Mouse (Mus musculus) 416B (cell line): ENCODE results near the gene Tmem147.
"Not testable (repeated sequence)": the region's sequence is repeated elsewhere in the genome, so short reads cannot be mapped to it uniquely, and the experiment has no call there.

ENCODE experiments used
- DNase-seq: peaks from one replicate; pipeline ENCODE4 v3.0.0; 2011; ENCODE audit warnings: low read depth

Tmem147 gene

GRCm38 (mm10) chr7:30729396-30730063, at the start of gene Tmem147:
TSS of gene Tmem147 (minus strand) at chr7:30729540.
- DNase-seq, result peak; percentile 99

DNA sequence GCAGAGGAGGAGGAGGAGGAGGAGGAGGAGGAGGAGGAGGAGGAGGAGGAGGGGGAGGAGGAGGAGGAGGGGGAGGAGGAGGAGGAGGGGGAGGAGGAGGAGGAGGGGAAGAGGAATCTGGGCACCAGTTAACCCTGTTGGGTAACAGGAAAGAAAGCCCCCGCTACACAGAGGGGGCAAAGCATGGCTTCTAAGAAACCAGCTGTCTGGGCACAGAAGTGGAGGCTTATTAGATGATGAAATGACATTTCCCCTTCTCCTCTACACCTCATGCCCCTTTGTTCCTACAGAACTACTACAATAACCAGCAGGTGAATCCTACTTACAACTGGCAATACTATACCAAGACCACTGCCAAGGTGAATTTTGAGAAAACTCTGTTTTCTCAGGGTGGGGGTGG, 48.6 kb upstream of the Tmem147 start:
- DNase-seq, result peak; percentile 36

DNA sequence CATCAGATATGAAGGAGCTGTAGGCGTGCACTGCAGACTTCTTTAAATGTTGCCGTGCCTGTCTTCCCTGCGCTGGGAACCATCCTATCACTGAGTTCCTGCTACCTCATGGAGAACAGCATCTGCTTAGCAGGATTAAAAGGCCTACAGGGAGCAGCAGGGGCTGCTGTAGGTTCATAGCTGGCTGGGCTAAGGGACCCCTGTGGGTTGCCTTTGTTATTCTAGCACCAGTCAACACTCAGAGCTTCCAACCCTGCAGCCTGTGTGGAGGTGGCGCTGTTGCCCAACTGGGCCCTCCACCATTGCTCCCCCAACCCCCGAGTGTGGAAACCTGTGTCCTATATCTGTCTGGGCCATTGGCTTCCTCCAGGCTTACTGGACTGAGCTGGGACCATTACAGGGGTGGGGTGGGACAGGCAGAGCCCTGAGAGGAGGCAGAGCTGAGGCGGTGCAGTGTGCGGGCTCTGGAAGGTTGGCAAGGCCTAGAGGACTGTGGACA, 47.8 kb upstream of the Tmem147 start:
- DNase-seq, result no peak

- peak; percentile 40 for DNase-seq
Measured at GRCm38 (mm10) chr7:30776104-30776503, 46.8 kb upstream of the Tmem147 start.

DNA sequence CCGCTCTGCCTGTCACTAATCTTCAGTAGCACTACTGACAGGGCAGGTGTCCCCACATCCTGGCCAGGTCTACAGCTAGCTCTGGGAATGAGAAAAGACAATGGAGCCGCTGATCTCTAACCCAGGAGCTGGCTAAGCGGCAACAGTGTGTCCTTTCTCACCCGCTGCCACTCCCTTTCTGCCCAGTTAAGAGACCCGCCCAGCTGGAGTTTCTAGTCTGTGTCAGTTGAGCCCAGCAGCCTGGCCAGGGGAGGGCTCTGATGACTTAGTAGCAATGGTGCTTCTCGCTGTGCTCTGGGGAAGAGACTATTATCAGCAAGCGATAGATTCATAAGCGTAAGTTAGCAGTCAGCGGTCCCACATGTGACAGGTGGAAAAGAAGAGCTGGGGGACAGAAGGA, 39.9 kb upstream of the Tmem147 start:
- DNase-seq, result no peak

DNA sequence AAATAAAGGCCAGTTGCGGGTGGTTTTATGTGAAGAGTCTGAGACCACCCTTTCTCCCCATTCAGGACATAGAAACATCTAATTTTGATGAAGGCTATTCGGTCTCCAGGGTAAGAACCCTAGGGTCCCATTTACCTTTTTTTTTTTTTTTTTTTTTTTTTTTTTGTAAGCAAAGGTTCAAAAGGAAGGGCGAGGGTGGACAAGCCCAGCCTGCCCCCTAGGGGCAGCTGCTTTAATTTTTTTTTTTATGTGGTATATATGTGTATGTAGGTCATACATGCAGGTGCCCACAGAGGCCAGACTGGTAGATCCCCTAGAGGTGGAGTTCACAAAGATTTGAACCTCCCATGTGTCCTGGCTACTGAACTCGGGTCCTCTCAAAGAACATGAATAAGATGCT, 37.1 kb upstream of the Tmem147 start:
- peak; percentile 47 for DNase-seq

DNA sequence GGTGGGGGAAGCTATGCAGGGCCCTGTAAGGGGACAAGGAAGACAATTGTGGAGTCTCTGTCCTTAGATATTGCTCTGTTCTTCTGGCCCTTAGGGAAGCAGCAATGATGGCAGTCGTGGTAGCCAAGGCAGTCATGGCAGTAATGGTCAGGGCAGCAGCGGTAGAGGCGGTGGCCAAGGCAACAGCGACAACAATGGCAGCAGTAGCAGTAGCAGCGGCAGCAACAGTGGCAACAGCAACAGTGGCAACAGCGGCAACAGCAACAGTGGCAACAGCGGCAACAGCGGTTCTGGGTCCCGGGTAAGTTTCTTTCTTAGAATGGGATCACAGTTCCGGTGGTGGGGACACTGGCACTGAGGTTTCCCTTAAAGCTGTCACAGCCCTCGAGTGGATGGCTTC, 35.8 kb upstream of the Tmem147 start:
- no peak for DNase-seq

GRCm38 (mm10) chr7:30763456-30763855, 34.1 kb upstream of the Tmem147 start, which contains the start of gene Dmkn:
TSS of gene Dmkn (plus strand) at chr7:30763756.
- DNase-seq, result no peak

DNA sequence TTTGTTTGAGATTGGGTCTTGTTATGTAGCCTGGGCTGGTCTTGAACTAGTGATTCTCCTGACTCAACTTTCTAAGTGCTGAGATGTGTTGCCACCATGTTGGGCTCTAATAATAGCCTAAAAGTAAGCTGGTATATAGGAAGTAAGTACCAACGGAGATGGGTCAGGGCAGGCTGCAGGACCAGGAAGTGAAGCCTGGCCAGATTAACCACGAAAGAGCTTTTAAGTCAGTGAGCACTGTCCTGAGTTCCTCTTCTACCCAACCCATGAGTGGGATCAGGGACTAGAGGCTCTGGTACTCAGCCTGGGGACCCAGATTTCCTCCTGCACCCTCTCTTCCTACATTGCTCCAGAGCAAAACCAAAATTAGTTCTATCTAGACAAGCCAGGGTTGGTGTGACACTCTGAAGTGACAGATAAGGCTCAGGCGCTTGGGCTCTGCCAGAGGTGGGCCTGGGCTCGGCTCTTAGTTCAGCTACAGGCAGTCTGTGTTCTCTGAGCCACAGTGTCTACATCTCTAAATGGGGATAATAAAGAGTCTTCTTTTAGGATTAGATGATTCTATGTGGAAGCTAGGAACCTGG, 32.5 kb upstream of the Tmem147 start:
- peak; percentile 81 for DNase-seq

DNA sequence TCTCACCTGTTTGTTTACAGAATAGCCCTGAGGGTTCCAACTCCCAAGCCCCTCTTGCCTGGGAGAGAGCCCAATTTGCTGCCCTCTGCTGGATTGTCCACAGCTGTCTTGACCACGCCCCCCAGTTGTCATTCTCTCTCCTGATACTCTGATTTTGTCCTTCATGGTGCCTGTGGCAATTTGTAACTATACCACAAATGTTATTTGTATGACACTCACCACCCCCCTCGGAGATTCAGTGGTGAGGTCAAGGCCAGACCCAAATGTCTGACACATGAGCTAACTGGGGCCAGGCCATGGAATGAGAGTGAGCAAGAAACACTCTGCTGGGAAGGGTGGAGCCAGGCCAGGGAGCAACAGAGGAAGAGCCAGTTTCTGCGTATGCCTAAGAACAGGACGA, 29.5 kb upstream of the Tmem147 start:
- DNase-seq, result no peak

GRCm38 (mm10) chr7:30757001-30757400, 27.7 kb upstream of the Tmem147 start:
- DNase-seq, result no peak

DNA sequence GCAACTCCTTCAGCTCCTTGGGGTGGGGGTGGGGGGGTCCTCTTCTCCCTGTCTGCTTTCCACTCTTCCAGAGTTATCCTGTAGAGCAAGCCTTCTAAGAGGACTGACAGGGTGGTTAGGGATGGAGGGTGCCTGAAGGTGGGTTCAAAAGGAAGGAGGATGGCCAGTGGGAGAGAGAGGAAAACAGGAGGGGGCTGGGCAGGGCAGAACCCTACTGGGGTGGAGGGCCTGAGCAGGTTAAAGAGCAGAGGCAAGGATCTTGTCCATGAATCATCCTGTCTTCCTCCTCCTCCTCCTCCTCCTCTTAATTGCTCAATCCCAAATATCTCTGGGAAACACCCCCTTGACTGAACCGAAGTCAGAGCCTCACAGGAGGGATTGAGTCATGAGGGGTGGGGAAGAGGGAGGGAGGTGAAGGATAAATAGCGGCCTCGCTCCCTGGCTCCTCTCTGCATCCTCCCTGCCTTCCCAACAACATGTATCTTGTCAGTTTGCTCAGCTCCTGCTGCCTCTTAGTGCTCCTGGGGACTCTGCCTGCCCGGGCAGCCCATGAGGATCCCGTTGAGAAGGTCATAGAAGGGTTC, 21.8 kb upstream of the Tmem147 start, which contains the start of gene Sbsn:
TSS of gene Sbsn (plus strand) at position 386 of the 584 bp plus-strand sequence.
- DNase-seq, result no peak

DNA sequence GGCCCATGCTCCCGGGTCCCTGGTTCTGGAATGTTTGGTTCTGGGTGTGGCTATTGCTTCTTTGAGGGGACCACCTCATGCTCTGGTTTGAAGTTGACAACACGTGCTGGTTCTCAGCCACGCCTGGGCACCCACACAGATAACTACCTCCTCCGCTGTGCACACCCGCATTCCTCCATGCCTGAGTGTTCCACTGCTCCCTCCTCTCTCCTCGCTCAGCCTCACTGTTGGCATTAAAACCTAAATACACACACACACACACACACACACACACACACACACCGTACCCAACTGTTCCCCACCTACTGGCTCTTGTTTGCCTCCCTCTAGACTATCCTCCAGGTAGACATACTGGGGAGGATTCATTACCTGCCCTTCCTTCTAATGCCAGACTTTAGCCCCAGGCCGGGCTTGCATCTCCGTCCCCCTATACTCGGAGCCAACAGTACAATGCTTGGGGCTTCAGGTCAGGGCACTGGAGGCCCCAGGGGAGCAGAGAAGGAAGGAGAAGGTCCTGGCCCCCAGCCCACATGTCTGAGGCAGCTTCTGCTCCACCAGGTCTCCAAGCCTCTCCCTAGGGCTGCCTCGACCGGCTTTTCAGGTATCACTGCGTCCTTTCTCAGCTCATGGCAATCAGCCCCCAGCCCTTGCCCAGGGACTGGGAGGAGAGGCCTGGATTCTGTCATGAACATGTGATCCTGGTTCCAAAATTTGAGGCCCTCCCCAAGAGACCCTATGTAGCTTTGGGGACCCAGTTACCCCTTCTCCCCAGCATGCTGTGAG, 20.7 kb upstream of the Tmem147 start:
- no peak for DNase-seq

GRCm38 (mm10) chr7:30747525-30748204, 18.3 kb upstream of the Tmem147 start:
- DNase-seq, result no peak

DNA sequence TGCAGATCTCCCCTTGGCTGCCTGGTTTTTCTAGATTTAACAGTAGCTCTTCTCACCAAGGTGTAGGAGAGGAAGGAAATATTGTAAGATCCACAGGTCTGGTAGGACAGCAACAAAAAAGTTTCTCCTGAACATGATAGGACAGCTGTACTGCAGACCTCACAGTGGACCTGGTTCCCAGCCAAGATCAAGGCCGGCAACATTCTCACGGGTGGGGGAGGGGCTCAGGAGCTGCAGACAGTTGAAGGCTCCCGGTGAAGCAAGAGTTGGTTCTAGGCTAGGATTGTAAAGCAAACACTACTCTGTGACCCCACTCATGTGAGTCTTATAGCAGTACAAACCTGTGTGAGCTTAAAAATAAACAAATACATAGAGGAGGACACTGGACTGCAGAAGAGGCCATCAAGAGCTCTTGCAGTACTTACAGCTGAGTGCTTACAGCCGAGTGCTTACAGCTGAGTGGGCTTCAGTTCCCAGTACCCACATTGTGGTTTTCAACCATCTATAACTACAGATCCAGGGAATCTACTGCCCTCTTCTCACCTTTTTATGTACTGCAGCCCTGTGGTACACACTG, 14.8 kb upstream of the Tmem147 start:
- DNase-seq, result no peak

GRCm38 (mm10) chr7:30743617-30744016, 14.3 kb upstream of the Tmem147 start, which contains the start of gene Gapdhs:
TSS of gene Gapdhs (minus strand) at chr7:30743681.
- DNase-seq, result not testable (repeated sequence)

GRCm38 (mm10) chr7:30742570-30742969, 13.2 kb upstream of the Tmem147 start:
- DNase-seq, result peak; percentile 42

DNA sequence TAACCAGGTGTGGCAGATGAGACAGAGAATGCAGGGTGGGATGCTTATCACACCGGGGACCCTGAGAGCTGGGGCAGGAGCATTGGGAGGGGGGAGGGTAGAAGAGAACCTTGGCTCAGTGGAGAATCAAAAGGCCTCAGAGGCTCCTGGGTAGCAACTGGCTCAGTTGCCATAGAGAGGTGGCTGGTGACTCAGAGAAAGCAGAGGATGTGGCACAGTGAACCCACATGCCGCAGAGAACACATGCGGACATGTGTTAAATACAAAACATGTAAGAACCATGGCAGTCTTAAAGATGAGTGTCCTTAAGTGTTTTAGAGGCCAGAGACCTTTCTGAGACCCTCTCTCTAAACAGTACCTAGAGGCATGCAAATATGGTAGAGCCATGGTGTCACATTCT, 6.9 kb upstream of the Tmem147 start:
- peak; percentile 69 for DNase-seq

DNA sequence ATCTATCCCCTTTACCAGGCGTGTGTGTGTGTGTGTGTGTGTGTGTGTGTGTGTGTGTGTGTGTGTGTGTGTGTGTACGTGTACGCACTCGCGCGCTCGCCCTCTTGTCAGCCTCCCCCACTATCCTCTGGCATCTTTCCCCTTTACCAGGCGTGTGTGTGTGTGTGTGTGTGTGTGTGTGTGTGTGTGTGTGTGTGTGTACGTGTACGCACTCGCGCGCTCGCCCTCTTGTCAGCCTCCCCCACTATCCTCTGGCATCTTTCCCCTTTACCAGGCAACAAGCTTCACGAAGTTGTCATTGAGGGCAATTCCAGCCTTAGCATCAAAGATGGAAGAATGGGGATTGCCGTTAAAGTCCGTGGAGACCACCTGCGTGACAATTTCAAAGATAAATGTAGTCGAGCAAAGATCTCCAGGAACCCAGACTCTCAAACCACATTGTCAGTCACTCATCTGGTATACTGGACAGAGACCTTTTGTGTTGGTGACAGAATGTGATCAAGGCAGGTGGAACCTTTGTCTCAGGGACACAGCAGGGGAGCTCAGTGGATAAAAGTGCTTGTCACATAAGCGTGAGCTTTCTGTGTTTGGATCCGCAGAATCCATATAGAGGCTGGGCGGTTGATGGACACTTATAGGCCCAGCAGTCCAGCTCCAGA, 853 bp upstream of the Tmem147 start:
- DNase-seq, result not testable (repeated sequence)

- peak; percentile 70 for DNase-seq
Measured at GRCm38 (mm10) chr7:30728739-30729395, 473 bp downstream of the Tmem147 start.
